Mouse (Mus musculus): ENCODE measurements around the gene Zfyve16. TPM values are rescaled to one million over a fixed set of nuclear protein-coding genes. Genes with fewer than 3 reads are reported as not detected.

Gene Zfyve16
- total RNA-seq (2014; rRNA removed) (10.6 and 13.5 TPM in 2 replicates), polyA plus RNA-seq (2015; fragmentation: Nextera tagmentation; extraction: Ambion mirVana) (5.7 and 6.4 TPM in 2 replicates)

GRCm38 (mm10) chr13:92530721-92531211 lies at the start of gene Zfyve16:
TSS of gene Zfyve16 (minus strand) at chr13:92530868.
- 0 out of 2 replicates have a peak, but pooled peaks cover 4% of the 10 kb centered on the region for H3K4me1 ChIP-seq (ENCODE audit: insufficient read depth, low read length)
- TF ChIP-seq CTCF (IDR thresholded peaks at IDR 0.05; ENCODE audit: low read depth), result no peak
- WGBS, result 2% methylated on average over 46 of the region's 46 CpGs
- no peaks in the 10 kb centered on the region for H3K9me3 ChIP-seq (ENCODE audit: low read length)
- H3K36me3 ChIP-seq (ENCODE audit: insufficient read depth, low read length), result no peaks in the 10 kb centered on the region
- DNase-seq (ENCODE audit: low spot score) (peak; percentile 98), ATAC-seq (peak; percentile 98)
- H3K27me3 ChIP-seq (ENCODE audit: insufficient read depth, low read length), result no peaks in the 10 kb centered on the region
- H3K27ac ChIP-seq, result peak within 1 kb of the TSS; percentile 96
- H3K4me2 ChIP-seq (ENCODE audit: low read depth, low read length), result peak within 1 kb of the TSS; percentile 75
- peak within 1 kb of the TSS; percentile 84 for H3K4me3 ChIP-seq (ENCODE audit: low read length)
- peak within 1 kb of the TSS; percentile 94 for H3K9ac ChIP-seq (replicated peaks; ENCODE audit: low read length)

GRCm38 (mm10) chr13:92578210-92578609 lies 47.5 kb upstream of the Zfyve16 start:
- no peak for DNase-seq (ENCODE audit: low spot score)
- TF ChIP-seq CTCF (IDR thresholded peaks at IDR 0.05; ENCODE audit: low read depth), result no peak
- Histone ChIP-seq H3K4me2 (ENCODE audit: low read depth, low read length) (no peak overlapping the region), H3K4me3 (ENCODE audit: low read length) (no peak overlapping the region), H3K9ac (replicated peaks; ENCODE audit: low read length) (no peak overlapping the region), H3K4me1 (ENCODE audit: insufficient read depth, low read length) (no peaks in the 10 kb centered on the region), H3K9me3 (ENCODE audit: low read length) (no peaks in the 10 kb centered on the region), H3K36me3 (ENCODE audit: insufficient read depth, low read length) (no peaks in the 10 kb centered on the region), H3K27me3 (ENCODE audit: insufficient read depth, low read length) (no peaks in the 10 kb centered on the region), H3K27ac (no peak overlapping the region)
- 81% methylated on average over 4 of the region's 4 CpGs for WGBS
- ATAC-seq, result no peak

- Histone ChIP-seq H3K36me3 (ENCODE audit: insufficient read depth, low read length) (no peaks in the 10 kb centered on the region), H3K4me3 (ENCODE audit: low read length) (no peak overlapping the region), H3K9ac (replicated peaks; ENCODE audit: low read length) (no peak overlapping the region), H3K27ac (no peak overlapping the region), H3K4me2 (ENCODE audit: low read depth, low read length) (no peak overlapping the region), H3K9me3 (ENCODE audit: low read length) (no peaks in the 10 kb centered on the region), H3K27me3 (ENCODE audit: insufficient read depth, low read length) (no peaks in the 10 kb centered on the region), H3K4me1 (ENCODE audit: insufficient read depth, low read length) (no peaks in the 10 kb centered on the region)
- no peak for TF ChIP-seq CTCF (IDR thresholded peaks at IDR 0.05; ENCODE audit: low read depth)
- no peak for ATAC-seq
- WGBS, result 45% methylated on average over 6 of the region's 6 CpGs
- DNase-seq (ENCODE audit: low spot score), result no peak
Observed at GRCm38 (mm10) chr13:92576688-92577087, 46.0 kb upstream of the Zfyve16 start.

- Histone ChIP-seq H3K4me3 (ENCODE audit: low read length) (no peak within 1 kb of the TSS), H3K27ac (no peak within 1 kb of the TSS), H3K9ac (replicated peaks; ENCODE audit: low read length) (no peak within 1 kb of the TSS), H3K4me1 (ENCODE audit: insufficient read depth, low read length) (no peaks in the 10 kb centered on the region), H3K36me3 (ENCODE audit: insufficient read depth, low read length) (no peaks in the 10 kb centered on the region), H3K27me3 (ENCODE audit: insufficient read depth, low read length) (no peaks in the 10 kb centered on the region), H3K4me2 (ENCODE audit: low read depth, low read length) (no peak within 1 kb of the TSS), H3K9me3 (ENCODE audit: low read length) (no peaks in the 10 kb centered on the region)
- ATAC-seq, result no peak
- TF ChIP-seq CTCF (IDR thresholded peaks at IDR 0.05; ENCODE audit: low read depth), result no peak
- no peak for DNase-seq (ENCODE audit: low spot score)
Observed at GRCm38 (mm10) chr13:92576072-92576471, 45.4 kb upstream of the Zfyve16 start, which contains the start of gene Spz1. TSS of gene Spz1 (minus strand) at chr13:92576172.

- H3K9ac ChIP-seq (replicated peaks; ENCODE audit: low read length), result no peak overlapping the region
- H3K9me3 ChIP-seq (ENCODE audit: low read length), result no peaks in the 10 kb centered on the region
- no peak overlapping the region for H3K27ac ChIP-seq
- H3K4me3 ChIP-seq (ENCODE audit: low read length), result no peak overlapping the region
- no peak overlapping the region for H3K4me2 ChIP-seq (ENCODE audit: low read depth, low read length)
- TF ChIP-seq CTCF (IDR thresholded peaks at IDR 0.05; ENCODE audit: low read depth), result no peak
- no peaks in the 10 kb centered on the region for H3K4me1 ChIP-seq (ENCODE audit: insufficient read depth, low read length)
- no peak for ATAC-seq
- no peaks in the 10 kb centered on the region for H3K27me3 ChIP-seq (ENCODE audit: insufficient read depth, low read length)
- H3K36me3 ChIP-seq (ENCODE audit: insufficient read depth, low read length), result no peaks in the 10 kb centered on the region
- DNase-seq (ENCODE audit: low spot score), result no peak
- WGBS, result 67% methylated on average over 5 of the region's 5 CpGs
Observed at GRCm38 (mm10) chr13:92559429-92559828, 28.8 kb upstream of the Zfyve16 start.

- Histone ChIP-seq H3K27me3 (ENCODE audit: insufficient read depth, low read length) (no peaks in the 10 kb centered on the region), H3K9ac (replicated peaks; ENCODE audit: low read length) (no peak overlapping the region), H3K36me3 (ENCODE audit: insufficient read depth, low read length) (no peaks in the 10 kb centered on the region), H3K4me1 (ENCODE audit: insufficient read depth, low read length) (no peaks in the 10 kb centered on the region), H3K27ac (no peak overlapping the region), H3K4me3 (ENCODE audit: low read length) (no peak overlapping the region), H3K9me3 (ENCODE audit: low read length) (no peaks in the 10 kb centered on the region), H3K4me2 (ENCODE audit: low read depth, low read length) (no peak overlapping the region)
- DNase-seq (ENCODE audit: low spot score), result no peak
- 61% methylated on average over 2 of the region's 2 CpGs for WGBS
- TF ChIP-seq CTCF (IDR thresholded peaks at IDR 0.05; ENCODE audit: low read depth), result no peak
- no peak for ATAC-seq
Observed at GRCm38 (mm10) chr13:92557229-92557628, 26.6 kb upstream of the Zfyve16 start.

GRCm38 (mm10) chr13:92556458-92557126 lies 25.9 kb upstream of the Zfyve16 start:
- Histone ChIP-seq H3K9me3 (ENCODE audit: low read length) (no peaks in the 10 kb centered on the region), H3K36me3 (ENCODE audit: insufficient read depth, low read length) (no peaks in the 10 kb centered on the region), H3K27me3 (ENCODE audit: insufficient read depth, low read length) (no peaks in the 10 kb centered on the region), H3K4me2 (ENCODE audit: low read depth, low read length) (no peak overlapping the region), H3K4me1 (ENCODE audit: insufficient read depth, low read length) (no peaks in the 10 kb centered on the region), H3K9ac (replicated peaks; ENCODE audit: low read length) (no peak overlapping the region), H3K4me3 (ENCODE audit: low read length) (no peak overlapping the region), H3K27ac (no peak overlapping the region)
- DNase-seq (ENCODE audit: low spot score), result peak; percentile 12
- no peak for TF ChIP-seq CTCF (IDR thresholded peaks at IDR 0.05; ENCODE audit: low read depth)
- 40% methylated on average over 8 of the region's 8 CpGs for WGBS
- no peak for ATAC-seq

All from hindbrain, postnatal 0 days (tissue).